Mouse (Mus musculus) frontal cortex, postnatal 36 days (tissue): Measurements from ENCODE around the gene U2af1l4.

Experiments used
- DNase-seq, 2 experiments: peaks; one replicate each; pipeline ENCODE4 v3.0.0; 2022; ENCODE audit warnings: low spot score in 2 of 2

Gene U2af1l4

DNA sequence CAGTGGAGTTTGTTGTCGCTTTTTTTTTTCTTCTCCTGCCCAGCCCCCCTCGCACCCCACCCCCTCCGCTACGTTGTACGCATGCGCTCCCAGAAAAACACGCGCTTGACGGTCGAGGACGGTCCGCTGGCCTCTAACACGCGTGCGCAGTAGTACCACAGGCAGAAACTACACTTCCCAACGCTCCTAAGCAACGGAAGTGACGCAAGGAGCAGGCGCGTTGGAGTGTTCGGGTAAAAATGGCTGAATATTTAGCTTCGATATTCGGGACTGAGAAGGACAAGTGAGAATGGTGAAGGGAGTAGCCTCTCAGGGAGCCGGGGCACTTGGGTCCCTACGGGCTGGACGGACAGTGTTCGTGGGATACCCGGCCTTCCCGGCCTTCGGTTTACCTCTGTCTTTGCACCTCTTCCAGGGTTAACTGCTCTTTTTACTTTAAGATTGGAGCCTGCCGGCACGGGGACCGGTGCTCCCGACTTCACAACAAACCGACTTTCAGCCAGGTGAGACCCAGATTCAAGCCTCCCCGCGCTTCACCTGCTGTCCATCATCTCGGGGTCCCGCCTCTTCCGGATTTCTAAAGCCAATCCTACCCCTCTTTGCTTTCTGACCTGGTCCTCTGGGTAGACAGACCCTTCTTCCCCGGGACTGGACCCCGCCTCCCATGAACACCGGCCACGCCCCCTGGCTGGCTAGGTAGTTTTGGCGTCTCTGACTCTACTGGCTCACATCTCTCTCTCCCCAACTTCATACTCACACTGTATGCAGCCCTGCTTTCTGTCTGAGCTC, at the start of gene U2af1l4, which contains the start of the genes Gm49396 and Psenen:
Gene U2af1l4, plus strand, starts transcription at position 185 of the 789 bp plus-strand sequence.
Gene Gm49396, plus strand, starts transcription at position 228 of the 789 bp plus-strand sequence.
Gene Psenen, minus strand, starts transcription at position 511 of the 789 bp plus-strand sequence.
- peak; percentile 93 to 96 for DNase-seq

DNA sequence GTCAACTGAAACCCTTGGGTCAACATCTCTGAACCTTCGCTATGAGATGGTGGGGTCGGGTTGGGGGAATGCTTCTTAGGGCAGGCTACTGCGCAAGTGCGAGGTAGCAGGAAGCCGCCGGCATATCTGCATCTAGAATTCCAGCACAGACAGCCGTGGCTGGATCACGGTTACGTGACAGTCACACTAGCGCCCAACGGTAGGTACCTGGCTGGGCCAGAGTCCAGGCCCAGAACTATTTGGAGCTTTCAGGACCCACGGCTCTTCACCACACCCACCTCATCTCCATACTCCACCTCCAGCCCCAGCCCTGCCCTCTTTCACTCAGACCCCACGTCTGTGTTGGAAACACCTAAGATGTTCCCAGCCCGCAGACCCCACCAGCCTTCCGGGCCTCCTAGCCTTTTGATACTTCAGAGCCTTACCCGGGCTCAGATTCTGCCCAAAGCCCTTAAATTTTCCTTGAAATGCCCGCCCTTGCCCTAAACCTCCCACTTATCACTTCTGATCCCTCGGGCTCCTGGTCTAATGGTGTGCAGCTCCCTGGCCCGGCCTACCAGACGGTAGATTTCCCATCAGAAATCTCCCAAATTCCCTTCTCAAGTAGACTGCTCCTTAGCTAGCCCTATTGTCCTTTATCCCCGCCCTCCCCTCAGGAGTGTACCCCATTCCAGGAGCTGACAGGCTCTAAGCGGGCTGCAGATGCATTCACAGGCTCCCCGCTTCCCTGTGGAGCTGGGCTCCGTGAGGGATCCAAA, 47.9 kb upstream of the U2af1l4 start:
- DNase-seq, result no peak

DNA sequence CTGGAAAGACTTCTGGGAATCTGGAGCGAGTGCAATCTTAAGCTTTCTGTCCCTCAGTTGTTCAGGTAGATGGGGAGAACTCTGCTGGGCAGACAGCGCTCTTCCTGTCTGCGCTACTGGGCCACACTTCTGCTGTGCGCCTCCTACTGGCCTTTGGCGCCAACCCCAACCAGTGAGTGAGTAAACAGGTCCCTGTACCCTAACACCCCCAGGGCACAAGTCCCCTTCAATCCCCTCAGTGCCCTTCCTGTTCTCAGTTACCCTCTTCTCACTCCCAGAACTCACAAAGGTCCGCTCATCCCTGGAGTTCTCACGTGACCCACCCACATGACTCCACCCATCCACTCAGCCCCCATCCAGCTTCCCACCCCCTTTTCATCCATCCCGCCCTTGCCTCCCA, 44.8 kb upstream of the U2af1l4 start:
- no peak for DNase-seq

DNA sequence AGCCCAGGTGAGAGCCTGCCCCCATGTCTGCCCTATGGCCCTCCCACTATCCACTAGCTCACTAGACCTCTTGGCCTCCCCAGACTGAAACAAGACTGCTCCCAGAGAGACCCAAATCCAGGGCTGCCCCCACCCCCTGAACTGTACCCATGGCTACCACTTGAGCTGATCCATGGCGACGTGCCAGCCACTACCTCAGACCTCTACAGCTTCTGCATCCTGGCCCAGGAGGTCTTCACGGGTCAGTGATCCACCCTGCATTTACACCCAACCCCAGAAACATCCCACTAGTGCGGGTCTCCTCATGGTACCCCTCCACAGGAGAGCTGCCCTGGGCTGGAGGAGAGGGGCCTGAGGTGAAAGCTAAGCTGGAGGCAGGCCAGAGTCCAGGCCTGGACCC, 42.7 kb upstream of the U2af1l4 start:
- no peak for DNase-seq

DNA sequence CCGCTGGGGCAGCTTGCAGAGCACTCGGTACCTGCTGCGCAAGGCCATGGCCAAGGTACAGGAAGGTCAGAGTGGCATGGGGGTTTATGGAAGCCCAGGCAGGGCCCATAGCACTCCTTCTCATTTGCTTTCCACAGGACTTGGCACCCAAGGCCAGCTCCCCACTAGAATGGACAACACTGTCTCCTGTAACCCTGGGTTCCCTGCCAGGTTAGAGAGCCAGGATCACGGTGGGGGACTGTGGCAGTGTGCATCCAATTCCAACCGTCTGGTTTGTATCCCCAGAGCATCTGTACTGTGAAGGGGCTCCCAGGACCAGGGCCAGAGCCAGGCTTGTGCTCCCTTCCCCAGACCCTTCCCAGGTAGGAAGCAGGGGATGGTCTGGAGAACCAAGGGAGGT, 42.2 kb upstream of the U2af1l4 start:
- no peak for DNase-seq

DNA sequence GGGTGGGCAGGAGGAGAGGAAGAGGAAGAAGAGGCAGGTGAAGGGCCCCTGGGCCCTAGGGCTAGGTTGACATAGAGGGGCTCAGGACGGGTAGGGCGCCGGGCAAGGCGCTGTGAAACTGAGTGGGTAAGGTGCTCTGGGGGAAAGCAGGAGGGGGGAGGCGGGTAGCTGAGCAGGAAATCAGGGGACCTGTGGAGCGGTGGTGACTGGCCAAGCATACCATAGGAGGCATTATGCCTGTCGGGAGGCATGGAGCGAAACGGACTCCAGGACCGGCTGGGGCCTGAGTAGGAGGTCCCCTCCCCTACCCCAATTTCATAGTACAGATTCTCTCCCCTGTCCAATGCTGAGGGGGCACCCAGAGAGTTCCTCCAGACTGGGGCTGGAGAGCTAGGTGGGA, 40.2 kb upstream of the U2af1l4 start:
- DNase-seq, result no peak

DNA sequence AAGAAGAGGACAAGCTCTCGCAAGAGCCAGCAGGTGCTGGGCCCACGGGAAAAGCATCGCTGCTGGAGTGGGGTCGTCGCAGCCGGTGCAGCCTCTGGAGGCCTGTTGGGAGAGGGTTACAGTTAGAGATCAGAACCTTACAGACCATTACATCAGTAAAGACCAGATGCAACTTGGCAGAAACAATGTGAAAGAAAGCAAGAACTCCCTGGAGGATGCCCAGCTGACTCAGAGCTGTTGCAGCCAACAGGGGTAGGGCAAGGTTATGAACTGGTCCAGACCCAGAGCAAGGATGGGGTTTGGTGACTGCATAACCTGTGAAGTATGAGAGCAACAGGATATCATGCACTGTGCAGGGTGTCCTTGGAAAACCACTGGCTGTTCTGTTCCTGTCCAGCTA, 38.6 kb upstream of the U2af1l4 start:
- DNase-seq, result no peak

DNA sequence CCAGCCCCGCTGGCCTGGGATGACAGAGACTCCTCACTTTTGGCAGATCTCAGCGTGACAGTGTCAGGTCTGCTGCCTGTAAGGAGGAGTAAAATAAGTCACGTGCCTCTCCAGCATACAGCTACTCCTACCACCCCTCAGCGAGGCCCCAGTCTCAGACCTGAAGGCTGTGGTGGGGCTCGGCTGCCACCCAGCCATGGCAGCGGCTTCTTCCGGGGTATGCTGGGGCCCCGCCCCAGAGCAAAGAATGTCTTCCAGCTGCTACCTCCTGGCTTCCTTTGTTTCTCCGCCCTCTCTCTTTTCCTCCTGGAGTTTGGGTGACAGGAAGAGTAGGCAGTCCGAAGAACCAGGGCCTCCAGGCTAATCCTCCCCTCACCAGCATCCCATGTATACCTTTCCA, 37.1 kb upstream of the U2af1l4 start:
- no peak for DNase-seq

DNA sequence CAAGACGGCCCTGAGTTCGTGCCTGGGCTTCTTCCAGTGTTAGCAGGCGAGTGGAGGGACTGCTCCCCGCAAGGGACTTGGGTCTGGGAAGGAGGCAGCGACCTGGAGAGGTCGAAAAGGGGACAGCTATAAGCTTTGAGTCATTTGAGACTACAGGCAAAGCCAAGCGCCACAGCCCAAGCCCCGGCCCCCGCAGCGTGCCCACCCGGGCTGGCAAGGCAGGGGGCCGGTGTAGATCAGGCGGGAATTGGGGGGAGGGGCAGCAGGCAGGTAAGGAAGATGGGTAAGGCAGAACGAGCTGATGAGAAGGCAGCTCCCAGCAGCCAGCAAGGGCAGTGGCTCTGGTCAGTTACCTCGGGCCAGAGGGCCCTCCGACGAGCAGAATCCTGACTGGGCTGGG, 36.7 kb upstream of the U2af1l4 start:
- no peak for DNase-seq

DNA sequence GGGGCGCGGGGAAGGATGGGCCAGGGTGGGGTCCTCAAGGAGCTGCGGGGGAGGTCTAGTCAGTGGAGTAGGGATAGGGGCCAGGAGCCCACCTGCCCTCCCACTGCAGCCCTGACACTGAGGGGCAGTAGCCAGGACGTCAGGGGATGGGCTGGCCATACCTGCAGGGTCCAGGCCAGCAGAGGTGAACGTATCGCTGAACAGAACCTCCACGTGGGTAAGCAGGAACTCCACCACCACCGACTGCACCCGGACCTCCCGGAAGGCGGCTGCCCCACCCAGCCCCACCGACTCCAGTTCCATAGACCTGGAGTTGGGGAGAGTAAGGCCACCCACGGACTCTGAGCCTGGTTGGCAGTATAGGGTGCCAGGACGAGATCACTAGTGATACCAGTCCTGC, 36.1 kb upstream of the U2af1l4 start:
- no peak for DNase-seq

DNA sequence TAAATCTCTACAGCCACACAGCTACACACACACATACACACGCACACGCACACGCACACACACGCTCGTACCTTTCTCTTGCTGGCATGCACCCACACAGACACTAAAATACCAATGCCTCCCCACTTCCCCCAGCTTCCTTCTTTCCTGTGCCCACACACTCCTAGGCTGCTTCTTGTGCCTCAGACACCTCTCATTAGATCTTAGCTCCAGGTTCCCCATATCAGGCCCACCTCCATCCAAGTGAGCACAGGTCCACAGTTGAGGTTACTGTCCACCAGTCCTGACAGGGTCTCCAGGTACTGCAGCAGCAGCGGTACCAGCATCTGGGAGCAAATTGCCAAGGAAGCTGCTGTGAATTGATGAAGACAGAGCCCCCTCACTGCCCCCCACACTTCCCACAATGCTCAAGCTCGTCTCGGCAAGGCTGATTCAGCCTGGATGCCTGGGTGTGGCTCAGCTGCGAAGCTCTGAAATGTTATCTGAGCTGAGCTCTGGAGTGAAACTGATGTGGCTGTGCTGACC, 31.7 kb upstream of the U2af1l4 start:
- DNase-seq, result peak; percentile 66 to 84

DNA sequence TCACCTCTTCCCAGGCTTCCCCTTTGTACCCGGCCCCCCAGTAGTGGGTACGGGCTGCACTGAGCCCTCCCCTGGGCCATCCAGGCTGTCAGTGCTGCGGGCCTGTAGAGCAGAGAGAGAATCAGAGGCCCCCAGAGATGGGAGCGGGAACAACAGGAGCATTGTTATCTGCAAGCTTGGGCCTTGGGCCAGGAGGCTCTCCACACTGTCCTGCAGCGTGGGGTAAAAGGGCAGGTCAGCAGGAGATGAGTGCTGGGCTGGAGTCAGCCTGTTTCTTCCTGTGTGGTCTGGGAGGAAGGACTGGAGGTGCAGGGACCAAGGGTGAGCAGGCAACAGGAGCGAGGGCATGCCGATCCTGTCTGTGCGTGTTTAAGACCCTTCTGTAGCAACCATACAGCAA, 30.2 kb upstream of the U2af1l4 start:
- no peak for DNase-seq

DNA sequence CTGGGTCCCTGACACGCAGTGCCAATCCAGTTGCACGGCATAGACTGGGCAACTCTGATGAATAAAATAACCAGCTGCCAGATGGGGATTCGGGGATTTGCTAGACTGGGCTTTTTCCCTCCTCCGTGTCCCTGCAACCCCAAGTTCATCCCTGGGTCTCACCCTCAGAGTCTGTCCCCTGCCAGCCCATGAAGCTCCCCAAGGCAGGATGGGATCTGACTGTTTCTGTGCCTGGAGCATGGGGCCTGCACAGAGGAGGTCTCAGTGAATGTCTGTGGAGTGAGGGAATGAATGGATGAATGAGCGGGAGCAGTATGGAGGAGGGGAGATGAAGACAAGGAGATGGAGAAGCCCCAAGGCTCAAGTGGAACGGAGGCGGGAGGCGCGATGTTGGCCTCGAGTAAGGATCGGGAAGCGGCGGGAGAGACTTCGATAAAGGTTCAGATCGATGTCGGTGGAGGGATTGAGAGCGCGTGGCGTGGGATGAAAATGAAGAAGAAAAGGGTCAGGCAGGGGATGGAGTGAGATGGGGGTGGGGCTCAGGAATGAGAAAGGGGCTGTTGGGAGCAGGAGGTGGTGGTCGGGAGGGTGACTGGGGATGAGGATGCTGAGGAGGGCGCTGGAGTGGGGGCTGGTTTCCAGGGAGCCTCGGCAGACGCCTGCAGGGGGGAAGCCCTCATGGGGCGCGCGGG, 29.0 kb upstream of the U2af1l4 start:
- DNase-seq, result peak in 1 of 2 experiments; percentile 51

DNA sequence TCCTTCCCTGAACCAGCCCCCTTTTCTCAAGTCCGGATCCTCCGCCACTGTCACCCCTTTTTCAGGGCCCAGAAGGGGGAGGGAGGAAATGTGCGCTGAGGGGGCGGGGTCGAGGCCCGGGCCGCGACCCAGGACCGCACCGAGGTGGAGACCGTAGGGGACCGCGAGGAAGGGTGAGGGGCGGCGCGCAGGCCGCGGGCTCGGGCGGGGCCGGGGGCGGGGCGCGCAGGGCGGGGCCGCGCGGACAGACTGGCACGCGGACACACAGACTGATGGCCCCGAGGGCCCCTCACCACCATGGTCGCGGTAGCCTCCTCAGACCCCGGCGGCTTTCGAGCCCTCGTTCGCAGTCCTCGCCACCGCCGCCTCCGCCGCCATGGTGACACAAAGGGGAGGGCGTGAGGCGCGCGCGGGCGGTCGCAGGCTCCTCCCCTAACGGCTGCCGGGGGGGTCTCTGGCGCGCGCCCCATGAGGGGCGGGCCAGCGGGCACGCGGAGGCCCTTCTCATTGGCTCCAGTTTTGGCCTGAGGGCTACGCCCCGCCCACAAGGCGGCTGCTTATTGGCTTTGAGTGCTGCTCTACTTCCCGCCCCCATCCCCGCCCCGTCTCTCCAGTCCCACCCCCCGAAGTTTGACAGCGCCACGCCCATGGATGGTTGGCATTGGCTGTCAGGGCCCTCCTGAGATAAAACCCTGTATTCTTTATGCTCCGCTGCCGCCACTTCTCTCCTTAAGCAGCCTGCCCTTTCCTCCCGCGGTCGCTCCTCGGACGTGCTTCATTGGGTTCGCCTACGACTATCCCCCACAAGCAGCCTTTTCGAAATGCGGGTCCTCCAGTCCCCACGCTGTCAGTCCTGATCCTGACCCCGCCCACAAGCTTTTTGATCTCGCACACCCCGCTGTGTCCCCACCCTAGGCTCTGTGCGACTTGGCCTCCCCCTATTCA, 28.2 kb upstream of the U2af1l4 start, which contains the start of gene Arhgap33:
Gene Arhgap33, minus strand, starts transcription at position 428 of the 945 bp plus-strand sequence.
- peak; percentile 95 to 97 for DNase-seq

DNA sequence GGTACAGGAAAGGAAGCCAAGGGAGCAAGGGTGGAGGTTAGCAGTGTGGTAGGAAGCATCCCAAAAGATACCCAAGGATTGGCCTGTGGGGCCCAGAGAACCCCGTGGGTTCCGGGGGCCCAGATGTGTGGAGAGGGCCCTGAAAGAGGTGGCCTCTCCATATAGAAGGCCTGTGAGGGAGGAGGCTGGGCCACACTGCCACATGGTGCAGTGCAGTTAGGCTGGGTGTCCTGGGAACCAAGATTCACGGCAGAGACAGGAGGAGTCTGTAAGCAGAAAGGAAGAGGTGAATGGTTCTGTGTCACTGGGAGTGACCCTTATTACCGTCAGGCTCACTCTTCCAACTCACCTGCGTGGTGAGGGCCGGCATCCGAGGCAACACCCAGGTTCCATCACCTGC, 22.5 kb upstream of the U2af1l4 start:
- no peak for DNase-seq

DNA sequence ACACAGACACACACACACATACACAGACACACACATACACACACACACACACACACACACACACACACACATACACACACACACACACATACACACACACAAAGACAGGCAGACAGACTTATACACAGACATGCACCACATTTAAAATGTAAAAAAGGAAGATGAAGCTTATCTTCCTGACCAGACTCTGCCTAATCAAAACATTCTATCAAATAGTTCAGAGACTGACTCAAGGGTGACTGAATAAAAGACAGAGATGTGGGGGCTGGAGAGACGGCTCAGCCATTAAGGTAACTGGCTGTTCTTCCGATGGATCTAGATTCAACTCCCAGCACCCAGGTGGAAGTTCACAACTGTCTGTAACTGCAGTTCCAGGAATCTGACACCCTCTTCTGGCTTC, 18.8 kb upstream of the U2af1l4 start:
- no peak for DNase-seq

DNA sequence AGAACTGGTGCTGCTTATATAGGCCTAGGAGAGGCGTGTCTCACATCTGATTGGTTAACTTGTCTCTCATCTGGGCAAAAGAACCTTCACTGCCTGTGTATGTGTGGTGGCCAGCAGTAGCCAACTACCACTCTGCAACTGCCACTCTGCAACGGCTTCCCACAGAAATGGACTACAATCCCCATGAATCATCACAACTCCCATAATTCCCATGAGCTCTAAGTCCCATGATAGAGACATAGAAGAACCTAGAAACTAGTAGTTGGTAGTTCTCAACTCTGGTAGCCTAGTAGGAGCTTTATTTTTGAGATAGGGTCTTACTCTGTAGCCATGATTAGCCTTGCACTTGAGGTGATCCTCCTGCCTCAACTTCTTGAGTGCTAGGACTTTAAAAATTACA, 13.2 kb upstream of the U2af1l4 start:
- DNase-seq, result no peak

DNA sequence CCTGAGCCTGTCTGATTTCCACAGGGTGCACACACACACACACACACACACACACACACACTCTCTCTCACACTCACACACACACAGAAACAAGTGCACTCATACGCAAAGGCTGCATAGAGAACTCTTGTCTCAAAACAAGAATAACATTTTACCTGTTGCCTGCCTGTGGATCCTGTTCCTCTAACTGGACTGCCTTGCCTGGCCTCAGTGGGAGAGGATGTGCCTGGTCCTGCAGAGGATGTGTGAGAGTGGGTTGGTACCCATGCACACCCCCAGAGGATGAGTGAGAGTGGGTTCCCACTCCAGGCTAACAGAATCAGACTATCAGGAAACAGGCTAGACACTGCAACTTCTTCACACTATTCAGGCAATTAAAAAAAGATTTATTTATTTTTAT, 12.5 kb upstream of the U2af1l4 start:
- no peak for DNase-seq

DNA sequence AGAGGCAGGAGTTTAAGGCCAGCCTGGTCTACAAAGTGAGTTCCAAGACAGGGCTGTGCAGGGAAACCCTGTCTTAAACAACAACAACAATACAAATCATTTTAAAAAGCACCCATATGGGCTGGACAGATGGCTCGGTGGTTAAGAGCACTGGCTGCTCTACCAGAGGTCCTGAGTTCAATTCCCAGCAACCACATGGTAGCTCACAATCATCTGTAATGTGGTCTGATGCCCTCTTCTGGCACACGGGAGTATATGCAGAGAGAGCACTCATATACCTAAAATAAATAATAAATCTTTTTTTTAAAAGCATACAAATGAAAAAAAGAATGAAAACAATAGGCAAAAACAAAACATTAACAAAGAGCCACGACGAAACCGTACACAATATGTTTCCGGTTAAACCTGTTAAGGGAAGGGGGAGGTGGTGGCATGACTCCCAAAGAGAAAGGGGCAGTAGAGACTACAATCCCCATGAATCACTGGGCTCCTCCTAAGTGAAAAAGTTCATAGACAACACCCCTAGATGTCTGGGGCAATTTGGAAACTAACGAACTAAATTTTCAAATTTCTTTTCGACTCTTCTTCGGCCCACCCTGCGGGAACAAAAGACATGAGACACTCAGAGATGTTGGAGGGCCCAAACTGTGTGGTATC, 11.5 kb upstream of the U2af1l4 start:
- no peak for DNase-seq
